Mouse (Mus musculus): ENCODE data around the gene AU040320. TPM values are rescaled to one million over a fixed set of nuclear protein-coding genes. Genes with fewer than 3 reads are reported as not detected.

The AU040320 gene
- total RNA-seq, 2 experiments from 2014 or later, result 68.7 to 72.4 TPM

DNA sequence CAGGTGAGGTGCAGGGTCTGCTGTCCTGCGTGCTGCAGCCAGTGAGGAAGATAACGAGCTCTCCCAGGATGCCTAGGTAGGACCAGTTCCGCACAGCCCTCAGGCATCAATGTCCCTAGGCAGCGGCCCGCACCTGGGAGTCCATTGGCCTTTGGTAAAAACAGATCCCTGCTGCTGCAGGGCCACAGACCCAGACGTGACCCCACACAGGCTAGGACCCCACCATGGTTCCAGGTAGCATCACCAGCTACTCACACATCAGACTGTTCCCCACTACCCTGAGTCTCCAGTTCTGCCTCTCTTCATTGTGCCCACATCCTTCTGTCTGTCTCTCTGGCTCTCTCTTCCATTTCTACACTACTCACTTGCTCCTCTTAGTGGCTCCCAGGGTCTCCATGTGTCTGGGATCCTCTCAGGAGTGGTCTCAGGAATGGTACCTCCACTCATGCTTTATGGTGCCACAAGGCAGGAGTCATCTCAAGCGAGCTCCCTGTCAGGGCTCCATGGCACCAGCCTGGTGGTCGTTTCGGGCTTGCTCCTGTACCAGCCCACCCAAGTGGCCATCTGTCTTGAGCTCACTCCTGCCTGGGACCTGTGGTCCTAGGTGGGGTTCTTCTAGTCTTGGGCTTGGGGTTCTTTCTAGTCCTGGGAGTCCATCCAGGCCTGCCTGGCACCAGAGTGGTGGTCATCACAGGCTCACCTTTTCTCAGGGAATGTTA, 107.1 kb downstream of the AU040320 start:
- H3K27ac ChIP-seq, result no peak overlapping the region
- no peak overlapping the region for H3K4me3 ChIP-seq
- DNase-seq (ENCODE audit: low spot score in 2 of 2), result no peak
- TF ChIP-seq CTCF (conservative IDR thresholded peaks at IDR 0.05), result no peak

DNA sequence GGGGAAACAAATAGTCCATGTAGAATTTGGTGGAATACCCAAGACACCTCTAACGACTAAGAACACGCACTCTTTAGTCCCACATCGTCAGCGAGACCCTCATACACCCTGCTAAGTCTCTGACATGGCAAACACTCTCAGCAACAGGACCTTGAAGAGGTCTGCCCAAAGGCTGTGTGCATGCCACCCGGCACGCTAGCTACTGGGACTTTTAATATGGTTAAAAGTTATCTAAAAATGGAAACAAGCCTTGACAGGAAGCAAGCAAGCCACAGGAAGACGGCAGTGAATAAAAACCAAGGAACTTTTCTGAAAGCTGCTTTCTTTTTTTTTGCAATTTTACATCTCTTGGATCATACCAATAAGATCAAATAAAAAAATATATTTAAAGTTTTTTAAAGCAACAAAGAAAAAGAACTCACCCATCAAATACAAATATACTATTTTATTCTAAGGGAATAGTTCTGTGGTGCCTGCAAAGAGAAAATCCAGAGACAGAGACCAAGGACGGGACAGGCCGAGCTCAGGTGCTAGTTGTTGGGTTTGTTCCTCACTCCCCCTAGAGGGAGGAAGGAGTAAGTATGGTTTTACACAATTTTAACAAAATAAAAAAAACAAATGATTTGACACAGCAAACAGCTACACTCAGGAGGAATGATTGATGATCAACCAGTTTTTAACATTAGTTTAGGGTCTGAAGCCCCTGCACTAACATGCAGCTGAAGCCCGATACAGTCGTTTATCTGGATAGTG, 108.3 kb downstream of the AU040320 start:
- TF ChIP-seq CTCF (conservative IDR thresholded peaks at IDR 0.05), result peak; percentile 81
- no peak for DNase-seq (ENCODE audit: low spot score in 2 of 2)
- Histone ChIP-seq H3K4me3 (no peak overlapping the region), H3K27ac (no peak overlapping the region)

DNA sequence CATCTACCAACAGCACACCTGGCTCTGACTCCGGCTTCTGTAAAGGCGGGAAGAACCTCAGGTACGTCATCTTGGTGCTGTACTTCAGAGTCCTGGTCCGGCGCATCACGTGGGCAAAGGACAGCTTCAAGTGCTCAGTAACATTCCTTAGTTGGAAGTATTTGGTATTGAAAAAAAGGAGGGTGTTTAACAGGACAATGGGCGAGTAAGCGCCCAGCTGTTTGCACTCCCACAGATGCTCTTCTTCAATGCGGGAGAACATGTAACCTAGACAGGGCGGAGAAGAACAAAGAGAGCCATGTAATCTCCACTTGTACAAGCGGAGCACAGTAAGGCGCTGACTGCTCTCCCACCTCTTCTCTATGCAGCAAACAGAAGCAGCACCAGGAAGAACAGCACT, 115.4 kb downstream of the AU040320 start:
- no peak for TF ChIP-seq CTCF (conservative IDR thresholded peaks at IDR 0.05)
- no peak for DNase-seq (ENCODE audit: low spot score in 2 of 2)
- no peak overlapping the region for H3K27ac ChIP-seq
- H3K4me3 ChIP-seq, result no peak overlapping the region

DNA sequence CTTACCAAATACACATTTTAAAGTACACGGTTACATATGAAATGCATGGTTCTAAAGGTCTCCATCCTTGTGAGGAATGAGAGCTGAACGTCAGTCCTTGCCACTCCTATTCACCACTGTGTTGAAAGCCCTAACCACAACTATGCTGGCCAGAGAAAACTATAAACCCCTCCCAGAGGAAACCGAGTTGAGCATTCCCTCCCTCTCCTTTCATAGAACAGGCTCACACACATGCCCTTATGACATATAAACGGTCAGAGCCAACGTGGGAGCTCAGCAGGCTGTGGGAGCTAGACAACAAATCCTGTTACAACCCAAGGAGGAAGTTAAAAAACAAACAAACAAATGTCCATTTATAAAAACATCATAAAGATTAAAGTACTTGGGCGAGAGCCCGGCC, 119.4 kb downstream of the AU040320 start:
- no peak for TF ChIP-seq CTCF (conservative IDR thresholded peaks at IDR 0.05)
- DNase-seq (ENCODE audit: low spot score in 2 of 2), result no peak
- Histone ChIP-seq H3K4me3 (no peak overlapping the region), H3K27ac (no peak overlapping the region)

DNA sequence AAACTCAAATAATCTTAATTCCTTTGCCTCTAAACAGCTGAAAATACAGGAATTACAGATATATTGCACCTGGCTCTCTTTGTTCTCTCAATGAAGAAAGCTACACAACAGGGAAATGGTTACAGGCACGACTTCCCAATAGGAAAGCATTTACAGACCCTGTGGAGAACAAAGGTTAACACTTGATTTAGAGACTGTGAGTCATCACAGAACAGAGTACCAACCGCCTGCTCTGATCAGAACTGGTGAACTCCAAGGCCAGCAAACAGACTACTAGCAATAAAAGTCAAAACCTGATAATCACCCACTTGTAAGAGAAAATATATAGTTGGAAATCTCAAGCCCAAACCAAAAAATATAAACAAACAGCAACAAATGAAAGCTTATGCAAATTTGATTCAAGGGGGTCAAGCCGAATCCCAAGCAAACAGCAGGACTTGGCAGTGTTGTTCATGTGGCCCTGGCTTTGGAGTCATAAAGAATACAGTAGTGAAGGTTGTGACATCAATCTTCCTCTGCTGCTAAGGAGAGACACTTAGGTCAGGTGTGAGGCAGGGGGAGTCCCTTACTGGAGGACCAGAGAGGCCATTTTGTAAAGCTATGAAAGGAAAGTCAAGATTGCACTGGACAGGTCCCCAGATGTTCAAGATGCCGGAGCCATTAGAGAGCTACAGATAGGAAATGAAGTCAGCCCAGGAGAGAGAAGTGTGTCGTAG, 126.4 kb downstream of the AU040320 start:
- DNase-seq (ENCODE audit: low spot score in 2 of 2), result no peak
- H3K27ac ChIP-seq, result no peak overlapping the region
- TF ChIP-seq CTCF (conservative IDR thresholded peaks at IDR 0.05), result no peak
- H3K4me3 ChIP-seq, result no peak overlapping the region

DNA sequence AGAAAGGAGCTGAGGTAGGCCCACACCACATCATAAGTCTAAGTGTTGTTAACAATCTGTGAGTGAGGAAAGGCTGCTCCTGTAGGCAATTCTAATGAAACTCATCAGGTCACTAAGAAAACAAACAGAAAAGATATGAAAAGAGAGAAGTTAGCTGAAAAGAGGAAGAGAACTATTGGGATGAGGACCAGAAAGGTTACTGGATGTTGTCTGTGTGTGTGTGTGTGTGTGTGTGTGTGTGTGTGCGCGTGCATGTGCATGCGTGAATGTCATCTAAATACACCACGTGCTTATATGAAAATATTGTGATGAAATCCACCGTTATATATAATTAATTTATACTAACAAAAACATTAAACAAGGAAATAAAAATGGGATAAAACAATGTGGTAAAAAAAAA, 130.3 kb downstream of the AU040320 start:
- no peak for DNase-seq (ENCODE audit: low spot score in 2 of 2)
- Histone ChIP-seq H3K27ac (no peak overlapping the region), H3K4me3 (no peak overlapping the region)
- TF ChIP-seq CTCF (conservative IDR thresholded peaks at IDR 0.05), result no peak

DNA sequence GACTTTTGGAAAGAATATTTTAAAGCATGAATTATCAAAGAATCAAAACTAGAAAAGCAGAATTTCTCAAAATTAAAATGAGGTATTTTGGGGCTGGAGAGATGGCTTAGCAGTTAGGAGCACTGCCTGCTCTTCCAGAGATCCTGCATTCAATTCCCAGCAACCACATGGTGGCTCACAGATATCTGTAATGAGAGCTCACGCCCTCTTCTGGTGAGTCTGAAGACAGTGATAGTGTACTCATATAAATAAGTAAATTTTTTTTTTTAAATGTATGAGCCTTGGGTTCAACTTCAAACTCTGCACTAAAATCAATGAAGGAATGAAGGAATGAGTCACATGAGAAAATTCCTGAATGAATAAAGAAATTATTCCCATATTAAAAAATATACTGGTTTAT, 132.6 kb downstream of the AU040320 start:
- Histone ChIP-seq H3K27ac (no peak overlapping the region), H3K4me3 (no peak overlapping the region)
- no peak for DNase-seq (ENCODE audit: low spot score in 2 of 2)
- TF ChIP-seq CTCF (conservative IDR thresholded peaks at IDR 0.05), result peak; percentile 67

DNA sequence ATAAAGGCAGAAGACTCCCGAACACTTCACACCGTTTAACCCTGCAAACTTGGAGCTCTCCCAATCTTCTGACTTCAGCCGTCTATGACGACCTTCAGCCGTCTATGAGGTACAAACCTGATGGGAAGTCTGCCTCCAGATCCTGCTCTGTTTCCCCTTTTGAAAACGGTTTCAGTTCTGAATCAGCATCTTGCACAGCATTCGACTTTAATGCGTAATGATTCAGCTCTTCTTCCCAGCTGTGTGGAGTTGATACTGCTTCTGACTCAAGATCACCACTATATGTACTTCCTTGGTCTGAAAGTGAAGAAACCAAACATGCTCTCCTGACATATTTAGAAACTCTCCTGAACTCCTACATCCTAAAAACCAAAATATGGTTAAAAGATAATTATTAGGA, 136.5 kb downstream of the AU040320 start:
- TF ChIP-seq CTCF (conservative IDR thresholded peaks at IDR 0.05), result no peak
- no peak for DNase-seq (ENCODE audit: low spot score in 2 of 2)
- Histone ChIP-seq H3K4me3 (no peak overlapping the region), H3K27ac (no peak overlapping the region)

Other genes with a start within 250 kb of the AU040320 start
- gene Ago4, start 220.1 kb upstream of the AU040320 start, total RNA-seq (2021), result 1 to 10 TPM; 7.5 to 9.5 TPM
- gene Clspn, start 196.6 kb upstream of the AU040320 start, total RNA-seq (2021), result 1 to 10 TPM; 1.6 to 2.2 TPM
- gene 5730409E04Rik, start 143.7 kb upstream of the AU040320 start, total RNA-seq (2021), result 10 to 100 TPM; 64.3 to 72.3 TPM
- 100 to 1,000 TPM; 111 to 115 TPM for gene Psmb2, start 75.9 kb upstream of the AU040320 start, total RNA-seq (2021)
- gene Tfap2e, start 17.3 kb upstream of the AU040320 start, total RNA-seq (2021), result under 1 TPM in 1 of 2 experiments, not detected in 1; 0.18 TPM
- 1,000 to 10,000 TPM; 1,998 to 2,007 TPM for gene Ncdn, start 106 bp upstream of the AU040320 start, total RNA-seq (2021)
- 10 to 100 TPM; 47.6 to 51.9 TPM for gene Zmym4, start 214.6 kb downstream of the AU040320 start, total RNA-seq (2021)